Mouse (Mus musculus): ENCODE measurements around the gene Slc7a5.

- TF ChIP-seq CTCF (IDR thresholded peaks at IDR 0.05; ENCODE audit: control insufficient read depth, insufficient read depth, insufficient read length) = no peak
- TF ChIP-seq MAX (IDR thresholded peaks at IDR 0.05) = no peak
- TF ChIP-seq MYOD1 (IDR thresholded peaks at IDR 0.05; ENCODE audit: control insufficient read depth, insufficient read length, low read depth) = no peak
- no peak for TF ChIP-seq CEBPB (IDR thresholded peaks at IDR 0.05; ENCODE audit: low read depth)
- no peak for TF ChIP-seq USF1 (IDR thresholded peaks at IDR 0.05; ENCODE audit: low read depth)
- no peak for TF ChIP-seq MYOG (IDR thresholded peaks at IDR 0.05; ENCODE audit: control insufficient read depth, extremely low read depth, insufficient read length)
- TF ChIP-seq FOSL1 (IDR thresholded peaks at IDR 0.05; ENCODE audit: insufficient read depth, low read length, poor library complexity, severe bottlenecking) = no peak
Observed at GRCm38 (mm10) chr8:121909148-121909541, 1.7 kb upstream of the Slc7a5 start.

All from C2C12 (cell line).